Mouse (Mus musculus) lung, postnatal 0 days (tissue): ENCODE measurements around the gene Psip1. TPM values are rescaled to one million over a fixed set of nuclear protein-coding genes. Genes with fewer than 3 reads are reported as not detected.

ENCODE experiments used
- ATAC-seq: fragments of 200-750 bp; cut with Nextera tagmentation; 2 replicates; pipeline ENCODE4 v1.8.0; 2017; ENCODE audit warnings: moderate library complexity
- DNase-seq: peaks from one replicate; pipeline ENCODE4 v3.0.0-alpha.2; 2016; ENCODE audit warnings: low spot score
- H3K27ac ChIP-seq: fragments of 300-500 bp; sonication (generic); 2 replicates; pipeline ENCODE4 v1.5.1; 2014; ENCODE audit warnings: antibody characterized with exemption, mild to moderate bottlenecking, low read length, mixed read lengths
- H3K27me3 ChIP-seq: fragments of 300-500 bp; sonication (generic); replicated peaks from 2 replicates; pipeline ENCODE4 v1.6.1; 2014; ENCODE audit warnings: low read length, mixed read lengths; ENCODE audit not compliant: insufficient read depth
- H3K36me3 ChIP-seq: fragments of 300-500 bp; sonication (generic); 2 replicates; pipeline ENCODE4 v1.6.1; 2014; ENCODE audit warnings: low read length, mixed read lengths; ENCODE audit not compliant: insufficient read depth
- H3K4me1 ChIP-seq: fragments of 300-500 bp; sonication (generic); 2 replicates; pipeline ENCODE4 v1.6.1; 2014; ENCODE audit warnings: antibody characterized with exemption, low read depth, low read length, mixed read lengths; ENCODE audit not compliant: insufficient read depth
- H3K4me2 ChIP-seq: fragments of 300-500 bp; sonication (generic); replicated peaks from 2 replicates; pipeline ENCODE4 v1.6.1; 2014; ENCODE audit warnings: low read depth, mild to moderate bottlenecking, low read length, moderate library complexity, mixed read lengths
- H3K4me3 ChIP-seq: fragments of 300-500 bp; sonication (generic); 2 replicates; pipeline ENCODE4 v1.5.1; 2014; ENCODE audit warnings: low read depth, low read length
- H3K9ac ChIP-seq: fragments of 300-500 bp; sonication (generic); replicated peaks from 2 replicates; pipeline ENCODE4 v1.6.1; 2014; ENCODE audit warnings: low read depth, mild to moderate bottlenecking
- H3K9me3 ChIP-seq: fragments of 300-500 bp; sonication (generic); 2 replicates; pipeline ENCODE4 v1.6.1; 2016; ENCODE audit warnings: low read length, mixed read lengths
- CTCF ChIP-seq: IDR thresholded peaks from 2 replicates; pipeline ENCODE4 v1.5.1; 2016; ENCODE audit warnings: antibody characterized with exemption, mild to moderate bottlenecking
- EP300 ChIP-seq: IDR thresholded peaks from 2 replicates; pipeline ENCODE4 v1.6.1; 2016; ENCODE audit warnings: antibody characterized with exemption, mild to moderate bottlenecking, control low read depth
- WGBS: fragments of 180-500 bp; shearing (Covaris S2); extraction: QIAGEN DNeasy Blood & Tissue Kit; methylation state at CpG from one replicate; pipeline ENCODE4 v1.1.7; 2014; 5-methylcytosine and 5-hydroxymethylcytosine counted together
- polyA plus RNA-seq: library from polyadenylated mRNA; unstranded; fragments of >200 nt; fragmentation: Nextera tagmentation; extraction: Ambion mirVana; gene quantifications from 2 replicates; pipeline ENCODE4 v1.2.1, GENCODE M21; 2015

The Psip1 gene
- polyA plus RNA-seq, 1 experiment from 2014 or later: 38.1 TPM

DNA sequence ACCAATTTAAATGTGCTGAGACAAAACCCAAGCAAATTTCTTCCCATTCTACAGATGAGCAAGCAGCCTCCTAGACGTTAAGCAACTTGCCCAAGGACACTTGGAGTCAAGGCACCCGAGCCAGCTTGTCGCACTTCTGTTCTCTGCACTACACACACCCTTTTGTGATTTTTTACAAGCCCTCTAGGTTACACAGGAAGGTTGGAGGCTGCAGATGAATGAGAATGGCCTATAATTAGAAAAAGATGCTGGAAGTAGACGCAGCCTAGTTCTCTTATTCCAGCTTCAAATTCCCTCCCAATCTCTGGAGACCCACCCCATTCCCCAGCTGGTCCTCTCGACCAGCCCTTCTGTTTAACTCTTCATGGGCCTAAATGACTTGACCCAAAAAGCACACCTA, 2.9 kb upstream of the Psip1 start:
- Histone ChIP-seq H3K4me2 (no peak overlapping the region), H3K27ac (no peak overlapping the region), H3K36me3 (no peaks in the 10 kb centered on the region), H3K9me3 (no peaks in the 10 kb centered on the region), H3K4me1 (peaks cover 4% of the 10 kb centered on the region; the same call in 1 of the 2 replicates), H3K4me3 (no peak overlapping the region), H3K27me3 (no peaks in the 10 kb centered on the region), H3K9ac (no peak overlapping the region)
- no peak for DNase-seq
- WGBS: 36% methylated on average over 5 of the region's 5 CpGs
- TF ChIP-seq CTCF: no peak
- TF ChIP-seq EP300: no peak
- no peak for ATAC-seq

DNA sequence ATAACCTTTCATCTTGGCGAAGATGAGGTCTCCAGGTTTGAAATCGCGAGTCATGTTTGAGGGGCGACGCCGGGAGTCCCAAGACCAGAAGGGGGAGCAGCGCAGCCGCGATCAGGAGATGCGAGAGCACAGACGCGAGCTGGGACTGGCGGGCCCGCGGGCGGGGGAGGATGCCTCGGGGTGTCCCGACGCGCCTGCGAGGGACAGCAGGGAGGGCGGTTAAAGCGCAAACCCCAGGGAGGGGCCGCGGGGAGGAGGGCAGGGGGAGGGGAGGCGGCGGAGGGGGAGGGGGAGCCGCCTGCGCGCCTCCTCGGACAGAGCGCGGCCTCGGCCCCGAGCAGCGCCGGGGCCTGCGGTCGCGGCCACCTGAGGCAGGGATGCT, 533 bp downstream of the Psip1 start:
- no peaks in the 10 kb centered on the region; the same call in 1 of the 2 replicates for H3K36me3 ChIP-seq
- H3K4me3 ChIP-seq: peak overlapping the region; percentile 96
- peak; percentile 91 for DNase-seq
- H3K9ac ChIP-seq: peak overlapping the region; percentile 83
- peak; percentile 78 for ATAC-seq
- 0% methylated on average over 22 of the region's 40 CpGs for WGBS
- peak overlapping the region; percentile 92 for H3K4me2 ChIP-seq
- peaks cover 4% of the 10 kb centered on the region; the same call in 1 of the 2 replicates for H3K4me1 ChIP-seq
- TF ChIP-seq EP300: no peak
- peak; percentile 79 for TF ChIP-seq CTCF
- H3K9me3 ChIP-seq: no peaks in the 10 kb centered on the region
- H3K27ac ChIP-seq: peak overlapping the region; percentile 97
- H3K27me3 ChIP-seq: no peaks in the 10 kb centered on the region

DNA sequence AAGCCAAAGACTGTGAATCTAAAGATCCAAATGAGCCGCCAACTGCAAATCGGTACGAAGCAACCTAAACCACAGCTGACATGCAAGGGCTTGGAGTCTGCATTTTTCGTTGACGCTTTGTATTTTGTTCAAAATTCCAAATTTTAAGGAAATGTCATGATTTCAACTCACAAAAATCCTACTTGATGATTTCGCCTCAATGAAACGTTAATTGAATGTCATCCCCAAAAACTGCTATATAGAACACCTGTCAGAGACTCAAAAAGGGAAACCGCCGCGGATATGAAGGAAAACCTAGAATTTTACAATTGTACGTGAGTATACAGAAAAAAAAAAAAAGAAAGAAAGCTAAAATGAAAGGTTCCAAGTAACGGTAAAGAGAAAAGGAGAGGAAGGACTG, 1.0 kb downstream of the Psip1 start:
- Histone ChIP-seq H3K9me3 (no peaks in the 10 kb centered on the region), H3K4me2 (peak overlapping the region; percentile 92), H3K27me3 (no peaks in the 10 kb centered on the region), H3K36me3 (no peaks in the 10 kb centered on the region; the same call in 1 of the 2 replicates), H3K9ac (0 out of 2 replicates have a peak overlapping the region, but pooled peaks have one; percentile 83), H3K27ac (no peak overlapping the region), H3K4me1 (peaks cover 4% of the 10 kb centered on the region; the same call in 1 of the 2 replicates), H3K4me3 (peak overlapping the region; percentile 96)
- WGBS: 26% methylated on average over 12 of the region's 12 CpGs
- DNase-seq (no peak), ATAC-seq (no peak)
- TF ChIP-seq CTCF: no peak
- no peak for TF ChIP-seq EP300

DNA sequence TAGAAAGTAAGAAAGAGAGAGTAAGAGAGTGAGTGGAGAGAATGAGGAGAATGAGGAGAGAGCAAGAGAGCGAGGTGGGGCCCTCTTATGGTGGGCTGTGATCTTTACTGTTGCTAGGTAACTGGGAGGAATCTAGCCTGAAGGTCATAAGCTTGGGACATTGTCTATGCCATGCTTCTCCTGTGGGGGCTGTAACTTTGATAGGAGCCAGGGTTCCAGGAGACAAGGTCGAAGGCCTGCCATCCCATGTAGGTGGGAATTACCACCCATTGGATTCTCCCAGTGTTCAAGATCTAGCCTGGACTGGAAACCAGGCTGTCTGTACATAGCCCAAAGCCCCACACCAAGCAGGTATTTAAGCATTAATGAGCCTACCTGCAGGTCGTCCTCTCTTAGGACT, 18.1 kb downstream of the Psip1 start:
- Histone ChIP-seq H3K9ac (no peak overlapping the region), H3K4me3 (no peak overlapping the region), H3K27me3 (no peaks in the 10 kb centered on the region), H3K9me3 (no peaks in the 10 kb centered on the region), H3K36me3 (peaks cover 29% of the 10 kb centered on the region; the same call in 1 of the 2 replicates), H3K4me1 (no peaks in the 10 kb centered on the region), H3K4me2 (no peak overlapping the region), H3K27ac (no peak overlapping the region)
- TF ChIP-seq EP300: no peak
- no peak for TF ChIP-seq CTCF
- ATAC-seq (no peak), DNase-seq (no peak)
- whole genome bisulfite sequencing: 84% methylated on average over 3 of the region's 3 CpGs

DNA sequence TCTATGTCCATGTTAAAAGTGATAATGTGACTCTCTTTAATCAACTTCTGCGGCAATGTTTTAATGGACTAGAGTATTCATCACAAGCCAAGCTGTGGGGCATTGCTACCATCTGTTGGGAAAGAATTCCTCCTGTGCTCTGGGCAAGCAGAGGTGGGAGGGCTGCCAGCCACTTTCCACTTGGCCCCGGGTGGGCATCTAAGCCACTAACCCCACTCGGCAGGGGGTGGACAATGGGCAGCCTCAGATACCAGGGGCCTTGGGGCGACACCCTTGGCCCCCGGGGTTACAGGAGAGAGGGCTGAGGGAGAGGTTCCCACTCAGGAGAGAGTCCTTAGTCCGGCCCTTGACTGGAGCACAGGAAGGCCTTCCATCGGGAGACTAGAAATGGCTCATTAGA, 18.6 kb downstream of the Psip1 start:
- Histone ChIP-seq H3K9ac (no peak overlapping the region), H3K4me2 (no peak overlapping the region), H3K9me3 (no peaks in the 10 kb centered on the region), H3K27me3 (no peaks in the 10 kb centered on the region), H3K4me1 (no peaks in the 10 kb centered on the region), H3K4me3 (no peak overlapping the region), H3K27ac (no peak overlapping the region), H3K36me3 (peaks cover 25% of the 10 kb centered on the region; the same call in 1 of the 2 replicates)
- no peak for DNase-seq
- ATAC-seq: no peak
- 82% methylated on average over 7 of the region's 7 CpGs for WGBS
- TF ChIP-seq EP300 (no peak), CTCF (no peak)

DNA sequence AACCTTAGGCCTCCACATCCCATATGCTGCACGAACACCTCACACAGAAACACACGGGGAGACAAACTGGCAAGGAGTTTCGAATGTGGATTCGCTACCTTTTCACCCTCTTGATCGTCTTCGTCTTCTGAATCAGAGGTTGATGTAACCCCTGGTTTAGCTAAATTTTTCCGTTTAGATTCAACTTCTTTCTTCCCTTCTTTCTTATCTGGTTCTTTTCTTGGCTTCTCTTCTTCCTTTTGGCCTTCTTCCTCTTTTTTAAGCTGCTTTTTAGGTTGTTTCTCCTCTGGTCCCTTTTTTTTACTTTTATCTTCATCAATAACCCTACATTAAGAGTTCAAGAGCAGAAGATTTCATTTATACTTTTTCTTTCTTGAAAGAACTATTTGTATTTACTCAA, 21.4 kb downstream of the Psip1 start:
- Histone ChIP-seq H3K9me3 (no peaks in the 10 kb centered on the region), H3K4me1 (no peaks in the 10 kb centered on the region), H3K27ac (no peak overlapping the region), H3K9ac (no peak overlapping the region), H3K36me3 (peaks cover 11% of the 10 kb centered on the region; the same call in 1 of the 2 replicates), H3K4me3 (no peak overlapping the region), H3K27me3 (no peaks in the 10 kb centered on the region), H3K4me2 (no peak overlapping the region)
- TF ChIP-seq CTCF (no peak), EP300 (no peak)
- DNase-seq (no peak), ATAC-seq (no peak)
- 89% methylated on average over 7 of the region's 7 CpGs for WGBS

DNA sequence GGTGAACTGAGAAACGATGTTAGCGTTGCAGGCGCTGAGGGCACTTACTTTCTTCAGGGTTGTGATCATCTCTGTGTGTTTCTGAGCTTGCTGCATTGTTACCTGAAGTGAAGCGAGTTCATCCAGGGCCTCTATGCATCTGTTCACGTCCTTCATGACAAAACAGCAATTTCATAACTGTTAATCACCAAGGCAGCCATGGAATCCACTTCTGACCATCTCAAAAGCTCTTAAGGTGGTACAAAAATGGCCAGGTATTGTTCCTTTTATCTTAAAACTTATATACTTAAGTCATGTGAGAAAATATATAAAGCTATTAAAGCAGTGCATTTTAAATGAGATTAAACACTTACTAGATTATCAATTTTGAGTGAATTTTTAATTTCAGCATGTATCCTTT, 26.2 kb downstream of the Psip1 start:
- TF ChIP-seq EP300 (peak; percentile 82), CTCF (no peak)
- ATAC-seq (peak; percentile 53; the same call in 1 of the 2 replicates), DNase-seq (peak; percentile 31)
- Histone ChIP-seq H3K9ac (no peak overlapping the region), H3K27ac (no peak overlapping the region), H3K27me3 (no peaks in the 10 kb centered on the region), H3K36me3 (peaks cover 23% of the 10 kb centered on the region; the same call in 1 of the 2 replicates), H3K4me2 (no peak overlapping the region), H3K9me3 (no peaks in the 10 kb centered on the region), H3K4me3 (no peak overlapping the region), H3K4me1 (no peaks in the 10 kb centered on the region)
- 70% methylated on average over 5 of the region's 5 CpGs for WGBS
